Mouse (Mus musculus) brain, embryonic 14.5 days (tissue): ENCODE data around the gene Gspt1.
A peak's percentile ranks its signal among the peaks of the same experiment; 100 is the strongest.

Experiments
- CTCF ChIP-seq: fragments of 200-500 bp; IDR thresholded peaks from 2 replicates; pipeline ENCODE4 v1.5.1; 2012; ENCODE audit warnings: inconsistent platforms, mild to moderate bottlenecking, moderate library complexity, borderline replicate concordance; ENCODE audit not compliant: insufficient read depth, insufficient read length; ENCODE audit errors: extremely low read depth
- POLR2A ChIP-seq: fragments of 200-500 bp; IDR thresholded peaks from 2 replicates; pipeline ENCODE4 v1.6.1; 2012; ENCODE audit warnings: mild to moderate bottlenecking, inconsistent platforms, borderline replicate concordance; ENCODE audit not compliant: poor library complexity, insufficient read depth, insufficient read length, severe bottlenecking; ENCODE audit errors: extremely low read depth

DNA sequence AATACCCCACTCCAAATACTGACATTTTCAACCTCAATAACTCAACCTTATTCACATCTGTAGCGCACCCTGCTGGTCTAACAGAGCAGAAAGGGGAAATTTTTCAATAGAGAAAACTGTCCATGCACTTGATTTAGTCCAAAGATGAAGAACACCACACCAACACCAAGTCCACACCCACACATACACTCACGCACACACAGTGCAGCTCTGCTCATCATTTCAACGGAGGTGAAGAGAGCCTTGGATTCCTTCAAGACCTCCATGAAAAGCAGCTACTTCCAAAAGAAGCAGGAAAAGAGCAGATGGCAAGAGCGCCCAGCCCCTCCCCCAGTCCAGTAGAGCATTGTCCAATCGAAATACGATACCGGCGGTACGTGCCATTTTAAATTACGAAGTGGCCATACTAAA is 79.4 kb downstream of the Gspt1 start:
- TF ChIP-seq CTCF (peak; percentile 17; the same call in 1 of the 2 replicates), POLR2A (no peak)
